Mouse (Mus musculus): ENCODE data around the gene Ercc5. TPM values are rescaled to one million over a fixed set of nuclear protein-coding genes. Genes with fewer than 3 reads are reported as not detected.

The Ercc5 gene
- polyA plus RNA-seq (2012; rRNA removed) = 28.5 and 28.7 TPM in 2 replicates

- peak; percentile 83; the same call in 1 of the 2 replicates for TF ChIP-seq POLR2A (IDR thresholded peaks at IDR 0.05; ENCODE audit: borderline replicate concordance, extremely low read depth, insufficient read depth, insufficient read length, poor library complexity, severe bottlenecking)
- TF ChIP-seq CTCF (IDR thresholded peaks at IDR 0.05; ENCODE audit: borderline replicate concordance, extremely low read depth, insufficient read depth, insufficient read length) = no peak
- DNase-seq (ENCODE audit: low read depth) = peak; percentile 98
These were observed at the start of gene Ercc5 for GRCm38 (mm10) chr1:44147563-44148381. Gene Ercc5 (plus strand): TSS chr1:44147744.

GRCm38 (mm10) chr1:44101448-44102225 lies 45.9 kb upstream of the Ercc5 start:
- DNase-seq (ENCODE audit: low read depth) = peak; percentile 65
- no peak for TF ChIP-seq CTCF (IDR thresholded peaks at IDR 0.05; ENCODE audit: borderline replicate concordance, extremely low read depth, insufficient read depth, insufficient read length)
- no peak for TF ChIP-seq POLR2A (IDR thresholded peaks at IDR 0.05; ENCODE audit: borderline replicate concordance, extremely low read depth, insufficient read depth, insufficient read length, poor library complexity, severe bottlenecking)

DNA sequence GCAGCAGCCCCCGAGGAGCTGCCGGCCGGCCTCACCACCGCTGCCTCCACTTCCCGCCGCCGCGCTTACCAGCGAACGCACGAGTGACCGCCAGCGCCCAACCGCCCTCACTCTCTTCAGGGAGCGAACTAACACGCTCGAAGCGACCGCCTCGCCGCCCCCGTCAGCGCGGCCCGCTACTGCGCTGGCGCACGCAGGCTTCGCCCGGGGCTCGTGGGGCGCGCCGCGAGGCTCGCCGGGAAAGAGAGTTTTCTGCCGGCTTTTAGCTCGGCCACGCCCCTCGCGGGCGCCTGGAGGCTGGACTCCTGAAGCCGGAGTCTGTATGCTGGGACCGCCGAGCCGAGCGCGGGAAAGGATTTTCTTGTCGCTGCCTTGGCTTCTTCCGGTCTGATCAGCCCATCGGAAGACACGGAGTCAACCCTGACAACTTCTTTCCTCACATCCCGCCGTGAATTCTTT lies 45.3 kb upstream of the Ercc5 start, which contains the start of gene Tex30:
Tex30 (minus strand) TSS at position 183 of the 459 bp plus-strand sequence.
- peak; percentile 68; the same call in 1 of the 2 replicates for TF ChIP-seq POLR2A (IDR thresholded peaks at IDR 0.05; ENCODE audit: borderline replicate concordance, extremely low read depth, insufficient read depth, insufficient read length, poor library complexity, severe bottlenecking)
- TF ChIP-seq CTCF (IDR thresholded peaks at IDR 0.05; ENCODE audit: borderline replicate concordance, extremely low read depth, insufficient read depth, insufficient read length) = no peak
- DNase-seq (ENCODE audit: low read depth) = peak; percentile 99

GRCm38 (mm10) chr1:44102939-44103338 lies 44.6 kb upstream of the Ercc5 start:
- TF ChIP-seq POLR2A (IDR thresholded peaks at IDR 0.05; ENCODE audit: borderline replicate concordance, extremely low read depth, insufficient read depth, insufficient read length, poor library complexity, severe bottlenecking) (no peak), CTCF (IDR thresholded peaks at IDR 0.05; ENCODE audit: borderline replicate concordance, extremely low read depth, insufficient read depth, insufficient read length) (no peak)
- peak; percentile 21 for DNase-seq (ENCODE audit: low read depth)

GRCm38 (mm10) chr1:44117571-44117970 lies 30.0 kb upstream of the Ercc5 start:
- DNase-seq (ENCODE audit: low read depth) = peak; percentile 7
- no peak for TF ChIP-seq POLR2A (IDR thresholded peaks at IDR 0.05; ENCODE audit: borderline replicate concordance, extremely low read depth, insufficient read depth, insufficient read length, poor library complexity, severe bottlenecking)
- TF ChIP-seq CTCF (IDR thresholded peaks at IDR 0.05; ENCODE audit: borderline replicate concordance, extremely low read depth, insufficient read depth, insufficient read length) = no peak

GRCm38 (mm10) chr1:44118239-44119054 lies 29.1 kb upstream of the Ercc5 start, which contains the start of the genes Kdelc1 and Bivm:
Gene Kdelc1 (minus strand): TSS chr1:44118808.
Gene Bivm (plus strand): TSS chr1:44118957.
- DNase-seq (ENCODE audit: low read depth) = peak; percentile 99
- TF ChIP-seq CTCF (IDR thresholded peaks at IDR 0.05; ENCODE audit: borderline replicate concordance, extremely low read depth, insufficient read depth, insufficient read length) (no peak), POLR2A (IDR thresholded peaks at IDR 0.05; ENCODE audit: borderline replicate concordance, extremely low read depth, insufficient read depth, insufficient read length, poor library complexity, severe bottlenecking) (0 out of 2 replicates have a peak, but pooled peaks have one; percentile 18)

GRCm38 (mm10) chr1:44119201-44120073 lies 28.1 kb upstream of the Ercc5 start:
- DNase-seq (ENCODE audit: low read depth) = peak; percentile 91
- peak; percentile 56; the same call in 1 of the 2 replicates for TF ChIP-seq POLR2A (IDR thresholded peaks at IDR 0.05; ENCODE audit: borderline replicate concordance, extremely low read depth, insufficient read depth, insufficient read length, poor library complexity, severe bottlenecking)
- peak; percentile 54; the same call in 1 of the 2 replicates for TF ChIP-seq CTCF (IDR thresholded peaks at IDR 0.05; ENCODE audit: borderline replicate concordance, extremely low read depth, insufficient read depth, insufficient read length)

- no peak for DNase-seq (ENCODE audit: low read depth)
- TF ChIP-seq CTCF (IDR thresholded peaks at IDR 0.05; ENCODE audit: borderline replicate concordance, extremely low read depth, insufficient read depth, insufficient read length) (no peak), POLR2A (IDR thresholded peaks at IDR 0.05; ENCODE audit: borderline replicate concordance, extremely low read depth, insufficient read depth, insufficient read length, poor library complexity, severe bottlenecking) (no peak)
These were observed 27.5 kb upstream of the Ercc5 start for GRCm38 (mm10) chr1:44120074-44120406.

GRCm38 (mm10) chr1:44122256-44122655 lies 25.3 kb upstream of the Ercc5 start:
- no peak for DNase-seq (ENCODE audit: low read depth)
- TF ChIP-seq CTCF (IDR thresholded peaks at IDR 0.05; ENCODE audit: borderline replicate concordance, extremely low read depth, insufficient read depth, insufficient read length) = no peak
- no peak for TF ChIP-seq POLR2A (IDR thresholded peaks at IDR 0.05; ENCODE audit: borderline replicate concordance, extremely low read depth, insufficient read depth, insufficient read length, poor library complexity, severe bottlenecking)

- TF ChIP-seq POLR2A (IDR thresholded peaks at IDR 0.05; ENCODE audit: borderline replicate concordance, extremely low read depth, insufficient read depth, insufficient read length, poor library complexity, severe bottlenecking) (no peak), CTCF (IDR thresholded peaks at IDR 0.05; ENCODE audit: borderline replicate concordance, extremely low read depth, insufficient read depth, insufficient read length) (no peak)
- no peak for DNase-seq (ENCODE audit: low read depth)
These were observed 22.0 kb upstream of the Ercc5 start for GRCm38 (mm10) chr1:44125590-44125989.

Data from brain, embryonic 14.5 days (tissue).